8 mouse cellular contexts compared by ENCODE assay signal in genomic region chr2:14055566-14056331, GRCm38 (mm10). TPM values are rescaled to one million over a fixed set of nuclear protein-coding genes. Genes with fewer than 3 reads are reported as not detected.
A peak's percentile ranks its signal among the peaks of the same experiment; 100 is the strongest.
DNase-seq lines count a peak whose midpoint lies in the region; ATAC-seq lines count a peak whose summit lies in the region.

Hacd1 (minus strand) TSS chr2:14056135.

- intact Hi-C loops in left cerebral cortex, postnatal 36 days (cut with DNase I): loop anchor here (5.0 to 10.0 kb wide), 2 partner anchors 647 to 781 kb away; partner anchors contain the start of gene Rsu1

- no peaks in the 10 kb centered on the region for H3K4me1 ChIP-seq in intestine, embryonic 15.5 days (replicated peaks)
- H3K4me1 ChIP-seq in midbrain, embryonic 10.5 days: peaks cover 23% of the 10 kb centered on the region

- H3K27me3 ChIP-seq in intestine, embryonic 15.5 days (replicated peaks): no peaks in the 10 kb centered on the region
- 0 out of 2 replicates have a peak, but pooled peaks cover 3% of the 10 kb centered on the region for H3K27me3 ChIP-seq in midbrain, embryonic 10.5 days (ENCODE audit: low read depth, poor library complexity, severe bottlenecking)

- H3K27ac ChIP-seq in intestine, embryonic 15.5 days: peak within 1 kb of the TSS; percentile 88
- H3K27ac ChIP-seq in midbrain, embryonic 10.5 days (replicated peaks): peak within 1 kb of the TSS; percentile 93

- H3K4me3 ChIP-seq in intestine, embryonic 15.5 days (replicated peaks): peak within 1 kb of the TSS; percentile 83
- peak within 1 kb of the TSS; percentile 75 for H3K4me3 ChIP-seq in midbrain, embryonic 10.5 days

- ATAC-seq in intestine, embryonic 15.5 days: peak; percentile 91
- no peak for ATAC-seq in activated CD4-positive, CD25-positive, alpha-beta regulatory T cell, adult 4 months

- under 1% methylated on average over 91 of the region's 101 CpGs for WGBS in intestine, embryonic 15.5 days
- under 1% methylated on average over 95 of the region's 101 CpGs for WGBS in midbrain, embryonic 10.5 days

- no peaks in the 10 kb centered on the region for H3K36me3 ChIP-seq in intestine, embryonic 15.5 days
- no peaks in the 10 kb centered on the region for H3K36me3 ChIP-seq in midbrain, embryonic 10.5 days

- no peaks in the 10 kb centered on the region for H3K9me3 ChIP-seq in intestine, embryonic 15.5 days
- H3K9me3 ChIP-seq in midbrain, embryonic 10.5 days (replicated peaks): no peaks in the 10 kb centered on the region

- H3K9ac ChIP-seq in intestine, embryonic 15.5 days: peak within 1 kb of the TSS; percentile 71

- DNase-seq in adrenal gland, adult 18-20 months (ENCODE audit: low spot score in 2 of 2): peak; percentile 77 to 82
- DNase-seq in embryo, embryonic 10.5 days (ENCODE audit: low spot score): peak; percentile 83
- peak; percentile 81 for DNase-seq in gastrocnemius, postnatal 25 days
- peak; percentile 85 to 86 for DNase-seq in left cerebral cortex, postnatal 36 days (ENCODE audit: low spot score in 2 of 2)
- peak; percentile 82 for DNase-seq in midbrain, embryonic 10.5 days (ENCODE audit: low spot score)
- DNase-seq in right cerebral cortex, postnatal 4 days: peak; percentile 96

- H3K4me2 ChIP-seq in intestine, embryonic 15.5 days (replicated peaks): peak within 1 kb of the TSS; percentile 83

RNA-seq across cellular contexts. Expression of gene Hacd1, which starts in this region (rescaled TPM):
- 10 to 100 TPM; 18.9 to 27.9 TPM for total RNA-seq in adrenal gland, adult 18-20 months (2021)
- total RNA-seq in gastrocnemius, postnatal 25 days (2021): 100 to 1,000 TPM; 247 to 255 TPM
- polyA plus RNA-seq in intestine, embryonic 15.5 days (2015; fragmentation: Nextera tagmentation; extraction: Ambion mirVana): 114 and 120 TPM in 2 replicates
- 10 to 100 TPM; 16.0 to 18.3 TPM for total RNA-seq in left cerebral cortex, postnatal 36 days (2021)
- 42.7 and 50.0 TPM in 2 replicates for polyA plus RNA-seq in midbrain, embryonic 10.5 days (2016; fragmentation: Nextera tagmentation; extraction: Ambion mirVana)
- polyA plus RNA-seq in activated CD4-positive, CD25-positive, alpha-beta regulatory T cell, adult 4 months (2017; shearing (Covaris generic)): not detected

Comparison
In these comparisons a context has a peak if more than half of its experiments do, and no peak if none do; other contexts are left out.
1. RNA of gene Hacd1 (total RNA-seq): 247 to 255 TPM in gastrocnemius, postnatal 25 days; 18.9 to 27.9 TPM in adrenal gland, adult 18-20 months and 16.0 to 18.3 TPM in left cerebral cortex, postnatal 36 days; every median in the first group is over 4 times any median in the second.
2. RNA of gene Hacd1 (polyA plus RNA-seq): 114 to 120 TPM in intestine, embryonic 15.5 days and 42.7 to 50.0 TPM in midbrain, embryonic 10.5 days; not detected in activated CD4-positive, CD25-positive, alpha-beta regulatory T cell, adult 4 months; every median in the first group is over 10 times any median in the second.
3. Peak in every context shown above with its lines, with median percentiles within 50 percentile points of each other: DNase-seq.